Mouse (Mus musculus) kidney, postnatal 0 days (tissue): ENCODE results near the gene Gipr. TPM values are rescaled to one million over a fixed set of nuclear protein-coding genes. Genes with fewer than 3 reads are reported as not detected.

Source experiments
- ATAC-seq: fragments of 200-750 bp; cut with Nextera tagmentation; replicated peaks from 2 replicates; pipeline ENCODE4 v1.8.0; 2017; ENCODE audit warnings: low read depth, moderate number of reproducible peaks, moderate TSS enrichment, moderate library complexity; ENCODE audit not compliant: low FRiP score
- DNase-seq: peaks from one replicate; pipeline ENCODE4 v3.0.0-alpha.2; 2016; ENCODE audit warnings: low spot score
- H3K27ac ChIP-seq: fragments of 300-500 bp; sonication (generic); 2 replicates; pipeline ENCODE4 v1.5.1; 2014; ENCODE audit warnings: mild to moderate bottlenecking
- H3K27me3 ChIP-seq: fragments of 300-500 bp; sonication (generic); 2 replicates; pipeline ENCODE4 v1.6.1; 2014; ENCODE audit warnings: low read length, mixed read lengths; ENCODE audit not compliant: insufficient read depth
- H3K36me3 ChIP-seq: fragments of 300-500 bp; sonication (generic); 2 replicates; pipeline ENCODE4 v1.6.1; 2014; ENCODE audit warnings: low read length, mixed read lengths; ENCODE audit not compliant: insufficient read depth
- H3K4me1 ChIP-seq: fragments of 300-500 bp; sonication (generic); replicated peaks from 2 replicates; pipeline ENCODE4 v1.6.1; 2014; ENCODE audit warnings: antibody characterized with exemption, low read length, mixed read lengths; ENCODE audit not compliant: insufficient read depth
- H3K4me2 ChIP-seq: fragments of 300-500 bp; sonication (generic); 2 replicates; pipeline ENCODE4 v1.6.1; 2014; ENCODE audit warnings: mild to moderate bottlenecking, low read length, moderate library complexity, mixed read lengths
- H3K4me3 ChIP-seq: fragments of 300-500 bp; sonication (generic); replicated peaks from 2 replicates; pipeline ENCODE4 v1.5.1; 2014; ENCODE audit warnings: low read depth, low read length
- H3K9ac ChIP-seq: fragments of 300-500 bp; sonication (generic); 2 replicates; pipeline ENCODE4 v1.6.1; 2014; ENCODE audit warnings: low read depth, low read length
- H3K9me3 ChIP-seq: fragments of 300-500 bp; sonication (generic); replicated peaks from 2 replicates; pipeline ENCODE4 v1.6.1; 2016; ENCODE audit warnings: low read length, inconsistent platforms, mixed read lengths
- CTCF ChIP-seq: IDR thresholded peaks from 2 replicates; pipeline ENCODE4 v1.5.1; 2016; ENCODE audit warnings: antibody characterized with exemption, low read depth, mild to moderate bottlenecking, moderate library complexity
- WGBS: fragments of 180-500 bp; shearing (Covaris S2); extraction: QIAGEN DNeasy Blood & Tissue Kit; methylation state at CpG from one replicate; pipeline ENCODE4 v1.1.7; 2014; 5-methylcytosine and 5-hydroxymethylcytosine counted together
- polyA plus RNA-seq: library from polyadenylated mRNA; unstranded; fragments of >200 nt; fragmentation: Nextera tagmentation; extraction: Ambion mirVana; gene quantifications from 2 replicates; pipeline ENCODE4 v1.2.1, GENCODE M21; 2015

The Gipr gene
- polyA plus RNA-seq, 1 experiment from 2014 or later, result 0.09 TPM

DNA sequence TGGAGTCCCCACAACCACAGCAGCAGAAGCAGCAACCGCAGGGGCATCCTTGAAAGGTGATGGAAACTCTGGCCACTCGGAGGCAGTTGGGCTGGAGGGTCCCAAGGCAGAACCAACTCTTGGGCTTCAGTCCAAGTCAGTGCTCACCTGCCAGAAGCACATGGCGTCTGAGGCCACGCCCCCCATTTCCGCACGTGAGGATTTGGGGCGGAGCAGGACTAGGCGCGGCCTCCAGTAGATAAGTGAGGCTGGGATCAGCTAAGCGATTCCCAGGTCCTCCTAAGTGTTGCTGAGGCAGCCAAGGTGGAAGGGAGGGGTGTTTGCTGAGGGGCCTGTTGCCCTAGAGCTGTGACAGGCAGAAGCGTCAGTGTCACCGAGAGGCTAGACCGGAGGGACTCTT is 949 bp downstream of the Gipr start:
- H3K27ac ChIP-seq, result no peak overlapping the region
- 2% methylated on average over 13 of the region's 13 CpGs for WGBS
- ATAC-seq, result no peak
- no peak for DNase-seq
- no peaks in the 10 kb centered on the region for H3K27me3 ChIP-seq
- H3K4me2 ChIP-seq, result peak overlapping the region; percentile 21; the same call in 1 of the 2 replicates
- no peak overlapping the region for H3K9ac ChIP-seq
- H3K4me1 ChIP-seq, result peaks cover 22% of the 10 kb centered on the region
- H3K9me3 ChIP-seq, result no peaks in the 10 kb centered on the region
- TF ChIP-seq CTCF, result no peak
- no peak overlapping the region for H3K4me3 ChIP-seq
- no peaks in the 10 kb centered on the region for H3K36me3 ChIP-seq

DNA sequence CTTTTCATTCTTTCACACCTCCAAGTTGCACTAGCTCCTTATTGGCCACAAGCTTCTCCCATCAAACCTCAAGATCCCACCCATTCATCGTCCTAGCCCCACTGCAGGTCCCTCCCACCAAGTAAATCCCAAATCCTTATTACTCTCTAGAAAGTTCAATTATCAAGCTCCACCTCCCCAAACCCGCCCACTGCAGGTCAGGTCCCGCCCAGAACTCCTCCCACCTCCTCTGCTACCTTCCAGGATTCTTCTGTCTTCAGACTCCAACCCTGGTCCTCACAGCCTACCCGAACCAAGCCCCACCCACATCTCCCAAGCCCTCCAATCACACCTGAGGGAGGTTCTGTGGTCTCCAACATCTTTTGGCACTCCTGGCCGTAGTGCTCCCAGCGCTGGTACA is 1.7 kb downstream of the Gipr start:
- peak; percentile 73 for ATAC-seq
- Histone ChIP-seq H3K9me3 (no peaks in the 10 kb centered on the region), H3K27me3 (0 out of 2 replicates have a peak, but pooled peaks cover 7% of the 10 kb centered on the region), H3K4me2 (peak overlapping the region; percentile 37), H3K4me1 (peaks cover 25% of the 10 kb centered on the region), H3K4me3 (no peak overlapping the region), H3K9ac (no peak overlapping the region), H3K27ac (no peak overlapping the region), H3K36me3 (no peaks in the 10 kb centered on the region)
- TF ChIP-seq CTCF, result no peak
- WGBS, result 2% methylated on average over 6 of the region's 6 CpGs
- DNase-seq, result peak; percentile 67

DNA sequence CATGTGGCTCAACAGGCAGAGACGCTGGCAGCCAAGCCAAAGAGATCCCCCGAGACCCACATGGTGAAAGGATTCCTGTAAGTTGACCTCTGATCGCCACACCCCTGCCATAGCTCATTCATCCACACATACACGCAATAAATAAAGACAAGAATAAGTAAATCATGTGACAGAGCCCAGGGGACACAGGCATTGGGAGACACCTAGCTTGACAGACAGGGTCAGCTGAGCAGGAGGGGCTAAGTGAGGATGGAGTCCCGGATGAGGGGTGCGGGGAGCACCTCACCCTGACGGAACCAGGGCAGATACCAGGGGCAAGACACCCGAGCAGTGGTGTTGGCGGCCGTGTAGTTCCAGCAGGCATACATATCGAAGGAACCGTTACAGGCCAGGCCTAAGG is 2.2 kb downstream of the Gipr start:
- H3K27ac ChIP-seq, result no peak overlapping the region
- H3K4me2 ChIP-seq, result 0 out of 2 replicates have a peak overlapping the region, but pooled peaks have one; percentile 37
- no peaks in the 10 kb centered on the region for H3K36me3 ChIP-seq
- ATAC-seq (no peak), DNase-seq (no peak)
- WGBS, result 26% methylated on average over 12 of the region's 12 CpGs
- H3K4me3 ChIP-seq, result no peak overlapping the region
- TF ChIP-seq CTCF, result no peak
- H3K27me3 ChIP-seq, result 0 out of 2 replicates have a peak, but pooled peaks cover 7% of the 10 kb centered on the region
- peaks cover 25% of the 10 kb centered on the region for H3K4me1 ChIP-seq
- no peaks in the 10 kb centered on the region for H3K9me3 ChIP-seq
- H3K9ac ChIP-seq, result no peak overlapping the region

DNA sequence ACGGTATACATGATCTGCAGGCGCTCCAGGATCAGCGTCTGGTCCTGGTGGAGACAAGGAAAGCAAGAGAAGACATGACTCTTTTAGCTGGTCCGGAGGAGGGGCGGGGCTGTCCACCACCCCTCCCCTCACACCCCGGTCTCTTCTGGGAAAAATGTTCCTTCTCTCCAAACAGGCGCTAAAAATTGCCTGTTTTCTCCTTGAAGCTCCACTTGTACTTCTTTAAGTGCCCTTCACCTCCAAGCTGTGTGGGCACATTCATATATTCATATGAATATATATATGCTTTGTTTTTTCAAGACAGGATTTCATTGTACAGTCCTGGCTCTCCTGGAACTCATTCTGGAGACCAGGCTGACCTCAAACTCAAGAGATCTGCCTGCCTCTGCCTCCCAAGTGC is 3.0 kb downstream of the Gipr start:
- no peaks in the 10 kb centered on the region for H3K36me3 ChIP-seq
- no peak overlapping the region for H3K9ac ChIP-seq
- H3K27ac ChIP-seq, result no peak overlapping the region
- TF ChIP-seq CTCF, result no peak
- H3K4me1 ChIP-seq, result peaks cover 25% of the 10 kb centered on the region
- WGBS, result 79% methylated on average over 7 of the region's 7 CpGs
- no peaks in the 10 kb centered on the region for H3K9me3 ChIP-seq
- no peak overlapping the region for H3K4me2 ChIP-seq
- DNase-seq (no peak), ATAC-seq (no peak)
- 0 out of 2 replicates have a peak, but pooled peaks cover 7% of the 10 kb centered on the region for H3K27me3 ChIP-seq
- H3K4me3 ChIP-seq, result no peak overlapping the region

DNA sequence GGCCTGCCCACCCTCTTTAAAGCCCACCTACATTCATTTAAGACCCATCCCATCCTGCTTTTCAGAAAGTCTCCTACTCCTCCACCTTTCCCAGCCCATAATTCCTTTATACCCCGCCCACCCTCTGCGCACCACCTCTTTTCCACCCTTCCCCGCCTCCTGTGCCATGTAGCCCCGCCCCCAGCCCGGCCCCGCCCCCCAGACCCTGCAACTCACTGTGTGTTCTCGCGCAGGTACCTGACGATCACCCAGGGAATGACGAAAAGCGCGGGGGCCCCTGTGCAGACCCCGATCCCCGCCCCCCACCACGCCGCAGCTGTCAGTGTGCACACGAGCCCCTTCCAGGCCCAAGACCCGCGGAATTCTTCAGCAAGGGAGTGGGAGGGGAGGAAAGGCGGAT is 5.8 kb downstream of the Gipr start:
- H3K9ac ChIP-seq, result peak overlapping the region; percentile 44
- H3K36me3 ChIP-seq, result peaks cover 1% of the 10 kb centered on the region; the same call in 1 of the 2 replicates
- no peak for TF ChIP-seq CTCF
- 0 out of 2 replicates have a peak, but pooled peaks cover 7% of the 10 kb centered on the region for H3K27me3 ChIP-seq
- ATAC-seq, result 0 out of 2 replicates have a peak, but pooled peaks have one; percentile 27
- WGBS, result under 1% methylated on average over 19 of the region's 20 CpGs
- H3K27ac ChIP-seq, result no peak overlapping the region
- peak overlapping the region; percentile 75 for H3K4me2 ChIP-seq
- DNase-seq, result peak; percentile 60
- no peaks in the 10 kb centered on the region for H3K9me3 ChIP-seq
- H3K4me1 ChIP-seq, result peaks cover 27% of the 10 kb centered on the region
- peak overlapping the region; percentile 25 for H3K4me3 ChIP-seq

DNA sequence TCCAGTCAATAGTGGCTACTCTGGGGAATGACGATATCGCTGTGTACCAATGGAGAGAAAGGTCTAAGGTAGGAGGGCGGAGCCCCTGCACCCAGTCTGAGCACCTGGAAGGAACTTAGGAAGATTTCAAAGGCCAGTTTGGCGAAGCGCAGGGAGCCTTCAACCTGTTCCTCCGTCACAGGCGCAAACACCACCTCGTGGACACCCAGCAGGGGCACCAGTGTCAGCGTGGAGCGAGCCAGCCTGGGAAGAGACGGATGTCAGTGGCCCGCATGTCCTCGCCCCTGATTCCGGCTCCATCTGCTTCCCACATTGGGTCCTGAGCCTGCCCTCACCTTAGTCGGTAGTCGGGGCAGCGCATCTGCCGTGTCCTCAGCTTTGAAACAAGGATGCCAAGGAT is 6.5 kb downstream of the Gipr start:
- TF ChIP-seq CTCF, result no peak
- no peaks in the 10 kb centered on the region for H3K9me3 ChIP-seq
- 11% methylated on average over 18 of the region's 18 CpGs for WGBS
- H3K27ac ChIP-seq, result no peak overlapping the region
- peak overlapping the region; percentile 18; the same call in 1 of the 2 replicates for H3K9ac ChIP-seq
- H3K36me3 ChIP-seq, result peaks cover 7% of the 10 kb centered on the region
- DNase-seq (no peak), ATAC-seq (no peak)
- H3K4me2 ChIP-seq, result peak overlapping the region; percentile 75
- H3K27me3 ChIP-seq, result 0 out of 2 replicates have a peak, but pooled peaks cover 7% of the 10 kb centered on the region
- peaks cover 21% of the 10 kb centered on the region for H3K4me1 ChIP-seq
- no peak overlapping the region for H3K4me3 ChIP-seq

DNA sequence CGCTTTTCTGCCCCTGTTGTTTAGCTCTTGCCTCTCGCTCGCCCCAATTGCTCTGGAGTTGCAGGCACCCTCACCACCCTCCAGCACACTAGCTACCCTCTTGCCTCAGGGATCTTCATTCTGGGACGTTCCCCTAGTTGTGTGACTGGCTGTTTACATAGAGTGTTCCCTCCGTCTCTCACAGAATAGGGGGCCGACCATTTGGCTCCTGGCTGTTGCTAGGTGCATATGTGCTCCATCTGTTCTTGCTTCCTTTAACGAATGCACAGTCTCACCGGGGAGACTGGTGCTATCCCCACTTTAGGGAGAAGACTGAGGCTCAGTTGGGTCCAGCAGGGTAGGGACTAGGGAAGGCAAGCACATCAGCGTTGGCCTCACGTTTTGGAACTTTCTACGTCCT is 7.3 kb downstream of the Gipr start:
- Histone ChIP-seq H3K9ac (no peak overlapping the region), H3K36me3 (peaks cover 12% of the 10 kb centered on the region), H3K4me3 (no peak overlapping the region), H3K4me1 (peaks cover 15% of the 10 kb centered on the region; the same call in 1 of the 2 replicates), H3K27me3 (0 out of 2 replicates have a peak, but pooled peaks cover 7% of the 10 kb centered on the region), H3K27ac (no peak overlapping the region), H3K4me2 (no peak overlapping the region), H3K9me3 (no peaks in the 10 kb centered on the region)
- ATAC-seq, result no peak
- 55% methylated on average over 11 of the region's 11 CpGs for WGBS
- no peak for DNase-seq
- no peak for TF ChIP-seq CTCF
